Mouse (Mus musculus): ENCODE measurements around the gene Ppp6r2. TPM values are rescaled to one million over a fixed set of nuclear protein-coding genes. Genes with fewer than 3 reads are reported as not detected.
A peak's percentile ranks its signal among the peaks of the same experiment; 100 is the strongest.

Ppp6r2 gene
- polyA plus RNA-seq, 1 experiment from 2014 or later = 59.4 TPM

GRCm38 (mm10) chr15:89173906-89174214, 37.5 kb upstream of the Ppp6r2 start:
- Histone ChIP-seq H3K9ac (ENCODE audit: low read depth, low read length) (peak overlapping the region; percentile 78), H3K27me3 (replicated peaks; ENCODE audit: control insufficient read depth, insufficient read depth, low read length) (no peaks in the 10 kb centered on the region), H3K27ac (ENCODE audit: low read depth, low read length) (peak overlapping the region; percentile 80), H3K4me2 (ENCODE audit: low read length) (peak overlapping the region; percentile 96), H3K36me3 (ENCODE audit: control insufficient read depth, insufficient read depth, low read length) (0 out of 2 replicates have a peak, but pooled peaks cover 2% of the 10 kb centered on the region), H3K4me3 (ENCODE audit: low read length) (peak overlapping the region; percentile 57), H3K4me1 (ENCODE audit: control insufficient read depth, insufficient read depth, low read depth, low read length) (peaks cover 83% of the 10 kb centered on the region), H3K9me3 (ENCODE audit: control insufficient read depth, low read length) (no peaks in the 10 kb centered on the region)
- WGBS = 0% methylated on average over 13 of the region's 15 CpGs
- ATAC-seq = peak; percentile 21; the same call in 1 of the 2 replicates

- Histone ChIP-seq H3K4me2 (ENCODE audit: low read length) (0 out of 2 replicates have a peak overlapping the region, but pooled peaks have one; percentile 8), H3K9me3 (ENCODE audit: control insufficient read depth, low read length) (no peaks in the 10 kb centered on the region), H3K4me1 (ENCODE audit: control insufficient read depth, insufficient read depth, low read depth, low read length) (peaks cover 78% of the 10 kb centered on the region), H3K27me3 (replicated peaks; ENCODE audit: control insufficient read depth, insufficient read depth, low read length) (no peaks in the 10 kb centered on the region), H3K27ac (ENCODE audit: low read depth, low read length) (no peak overlapping the region), H3K9ac (ENCODE audit: low read depth, low read length) (no peak overlapping the region), H3K4me3 (ENCODE audit: low read length) (no peak overlapping the region), H3K36me3 (ENCODE audit: control insufficient read depth, insufficient read depth, low read length) (0 out of 2 replicates have a peak, but pooled peaks cover 2% of the 10 kb centered on the region)
- no peak for ATAC-seq
- WGBS = 51% methylated on average over 11 of the region's 11 CpGs
These were observed 36.4 kb upstream of the Ppp6r2 start for GRCm38 (mm10) chr15:89174889-89175339.

- Histone ChIP-seq H3K4me2 (ENCODE audit: low read length) (peak overlapping the region; percentile 8; the same call in 1 of the 2 replicates), H3K27me3 (replicated peaks; ENCODE audit: control insufficient read depth, insufficient read depth, low read length) (no peaks in the 10 kb centered on the region), H3K27ac (ENCODE audit: low read depth, low read length) (no peak overlapping the region), H3K4me1 (ENCODE audit: control insufficient read depth, insufficient read depth, low read depth, low read length) (peaks cover 74% of the 10 kb centered on the region), H3K4me3 (ENCODE audit: low read length) (no peak overlapping the region), H3K9ac (ENCODE audit: low read depth, low read length) (no peak overlapping the region), H3K36me3 (ENCODE audit: control insufficient read depth, insufficient read depth, low read length) (no peaks in the 10 kb centered on the region), H3K9me3 (ENCODE audit: control insufficient read depth, low read length) (no peaks in the 10 kb centered on the region)
- no peak for ATAC-seq
- 68% methylated on average over 13 of the region's 13 CpGs for WGBS
These were observed 35.8 kb upstream of the Ppp6r2 start for GRCm38 (mm10) chr15:89175411-89176155.

- no peak for ATAC-seq
- no peak overlapping the region for H3K4me3 ChIP-seq (ENCODE audit: low read length)
- WGBS = 8% methylated on average over 5 of the region's 5 CpGs
- H3K4me2 ChIP-seq (ENCODE audit: low read length) = peak overlapping the region; percentile 92
- no peak overlapping the region for H3K9ac ChIP-seq (ENCODE audit: low read depth, low read length)
- peak overlapping the region; percentile 10; the same call in 1 of the 2 replicates for H3K27ac ChIP-seq (ENCODE audit: low read depth, low read length)
- no peaks in the 10 kb centered on the region for H3K36me3 ChIP-seq (ENCODE audit: control insufficient read depth, insufficient read depth, low read length)
- H3K27me3 ChIP-seq (replicated peaks; ENCODE audit: control insufficient read depth, insufficient read depth, low read length) = no peaks in the 10 kb centered on the region
- H3K4me1 ChIP-seq (ENCODE audit: control insufficient read depth, insufficient read depth, low read depth, low read length) = peaks cover 74% of the 10 kb centered on the region
- no peaks in the 10 kb centered on the region for H3K9me3 ChIP-seq (ENCODE audit: control insufficient read depth, low read length)
These were observed 34.2 kb upstream of the Ppp6r2 start for GRCm38 (mm10) chr15:89177121-89177520.

- peak overlapping the region; percentile 92 for H3K4me2 ChIP-seq (ENCODE audit: low read length)
- no peaks in the 10 kb centered on the region for H3K9me3 ChIP-seq (ENCODE audit: control insufficient read depth, low read length)
- peaks cover 71% of the 10 kb centered on the region for H3K4me1 ChIP-seq (ENCODE audit: control insufficient read depth, insufficient read depth, low read depth, low read length)
- 76% methylated on average over 4 of the region's 4 CpGs for WGBS
- no peaks in the 10 kb centered on the region for H3K27me3 ChIP-seq (replicated peaks; ENCODE audit: control insufficient read depth, insufficient read depth, low read length)
- peak overlapping the region; percentile 18; the same call in 1 of the 2 replicates for H3K27ac ChIP-seq (ENCODE audit: low read depth, low read length)
- no peak overlapping the region; the same call in 1 of the 2 replicates for H3K9ac ChIP-seq (ENCODE audit: low read depth, low read length)
- no peaks in the 10 kb centered on the region for H3K36me3 ChIP-seq (ENCODE audit: control insufficient read depth, insufficient read depth, low read length)
- ATAC-seq = no peak
- no peak overlapping the region for H3K4me3 ChIP-seq (ENCODE audit: low read length)
These were observed 33.6 kb upstream of the Ppp6r2 start for GRCm38 (mm10) chr15:89177576-89178259.

- ATAC-seq = no peak
- H3K4me1 ChIP-seq (ENCODE audit: control insufficient read depth, insufficient read depth, low read depth, low read length) = peaks cover 66% of the 10 kb centered on the region
- H3K27ac ChIP-seq (ENCODE audit: low read depth, low read length) = peak overlapping the region; percentile 95
- H3K27me3 ChIP-seq (replicated peaks; ENCODE audit: control insufficient read depth, insufficient read depth, low read length) = no peaks in the 10 kb centered on the region
- peak overlapping the region; percentile 94 for H3K9ac ChIP-seq (ENCODE audit: low read depth, low read length)
- H3K4me2 ChIP-seq (ENCODE audit: low read length) = peak overlapping the region; percentile 92
- H3K9me3 ChIP-seq (ENCODE audit: control insufficient read depth, low read length) = no peaks in the 10 kb centered on the region
- WGBS = 59% methylated on average over 7 of the region's 7 CpGs
- no peaks in the 10 kb centered on the region for H3K36me3 ChIP-seq (ENCODE audit: control insufficient read depth, insufficient read depth, low read length)
- peak overlapping the region; percentile 85 for H3K4me3 ChIP-seq (ENCODE audit: low read length)
These were observed 33.0 kb upstream of the Ppp6r2 start for GRCm38 (mm10) chr15:89178260-89178860.

- no peaks in the 10 kb centered on the region for H3K27me3 ChIP-seq (replicated peaks; ENCODE audit: control insufficient read depth, insufficient read depth, low read length)
- peak overlapping the region; percentile 92 for H3K4me2 ChIP-seq (ENCODE audit: low read length)
- peak overlapping the region; percentile 94 for H3K9ac ChIP-seq (ENCODE audit: low read depth, low read length)
- no peaks in the 10 kb centered on the region for H3K36me3 ChIP-seq (ENCODE audit: control insufficient read depth, insufficient read depth, low read length)
- H3K4me1 ChIP-seq (ENCODE audit: control insufficient read depth, insufficient read depth, low read depth, low read length) = peaks cover 59% of the 10 kb centered on the region
- ATAC-seq = no peak
- peak overlapping the region; percentile 85 for H3K4me3 ChIP-seq (ENCODE audit: low read length)
- 3% methylated on average over 16 of the region's 16 CpGs for WGBS
- H3K9me3 ChIP-seq (ENCODE audit: control insufficient read depth, low read length) = no peaks in the 10 kb centered on the region
- peak overlapping the region; percentile 95 for H3K27ac ChIP-seq (ENCODE audit: low read depth, low read length)
These were observed 32.3 kb upstream of the Ppp6r2 start for GRCm38 (mm10) chr15:89178954-89179629.

GRCm38 (mm10) chr15:89179630-89179964, 31.8 kb upstream of the Ppp6r2 start:
- peaks cover 55% of the 10 kb centered on the region for H3K4me1 ChIP-seq (ENCODE audit: control insufficient read depth, insufficient read depth, low read depth, low read length)

More at GRCm38 (mm10) chr15:89179630-89179964, 31.8 kb upstream of the Ppp6r2 start:
- H3K4me2 ChIP-seq (ENCODE audit: low read length) = peak overlapping the region; percentile 92
- peak overlapping the region; percentile 95 for H3K27ac ChIP-seq (ENCODE audit: low read depth, low read length)
- peak overlapping the region; percentile 85 for H3K4me3 ChIP-seq (ENCODE audit: low read length)
- no peaks in the 10 kb centered on the region for H3K36me3 ChIP-seq (ENCODE audit: control insufficient read depth, insufficient read depth, low read length)
- WGBS = under 1% methylated on average over 6 of the region's 6 CpGs
- no peak for ATAC-seq
- H3K9me3 ChIP-seq (ENCODE audit: control insufficient read depth, low read length) = no peaks in the 10 kb centered on the region
- H3K27me3 ChIP-seq (replicated peaks; ENCODE audit: control insufficient read depth, insufficient read depth, low read length) = no peaks in the 10 kb centered on the region
- peak overlapping the region; percentile 94 for H3K9ac ChIP-seq (ENCODE audit: low read depth, low read length)

Measured in hindbrain, embryonic 16.5 days (tissue).